Mouse (Mus musculus) stomach, postnatal 0 days (tissue): ENCODE data around the gene Phpt1. TPM values are rescaled to one million over a fixed set of nuclear protein-coding genes. Genes with fewer than 3 reads are reported as not detected.

ENCODE experiments used
- ATAC-seq: fragments of 200-750 bp; cut with Nextera tagmentation; 2 replicates; pipeline ENCODE4 v1.8.0; 2017; ENCODE audit not compliant: low FRiP score, low TSS enrichment
- DNase-seq: peaks from one replicate; pipeline ENCODE4 v3.0.0-alpha.2; 2016; ENCODE audit warnings: low spot score
- H3K27ac ChIP-seq: fragments of 300-500 bp; sonication (generic); replicated peaks from 2 replicates; pipeline ENCODE4 v1.5.1; 2014; ENCODE audit warnings: mild to moderate bottlenecking, control low read depth
- H3K27me3 ChIP-seq: fragments of 300-500 bp; sonication (generic); 2 replicates; pipeline ENCODE4 v1.6.1; 2014; ENCODE audit warnings: low read length; ENCODE audit not compliant: control insufficient read depth, insufficient read depth
- H3K36me3 ChIP-seq: fragments of 300-500 bp; sonication (generic); 2 replicates; pipeline ENCODE4 v1.6.1; 2014; ENCODE audit warnings: low read length, mixed read lengths; ENCODE audit not compliant: control insufficient read depth, insufficient read depth
- H3K4me1 ChIP-seq: fragments of 300-500 bp; sonication (generic); replicated peaks from 2 replicates; pipeline ENCODE4 v1.6.1; 2014; ENCODE audit warnings: antibody characterized with exemption; ENCODE audit not compliant: control insufficient read depth, insufficient read depth
- H3K4me2 ChIP-seq: fragments of 300-500 bp; sonication (generic); replicated peaks from 2 replicates; pipeline ENCODE4 v1.6.1; 2014; ENCODE audit warnings: low read depth, mild to moderate bottlenecking, control low read depth, moderate library complexity
- H3K4me3 ChIP-seq: fragments of 300-500 bp; sonication (generic); 2 replicates; pipeline ENCODE4 v1.5.1; 2014; ENCODE audit warnings: low read depth, low read length, control low read depth
- H3K9ac ChIP-seq: fragments of 300-500 bp; sonication (generic); 2 replicates; pipeline ENCODE4 v1.6.1; 2014; ENCODE audit warnings: mild to moderate bottlenecking, low read length, control low read depth, mixed read lengths
- H3K9me3 ChIP-seq: fragments of 300-500 bp; sonication (generic); 2 replicates; pipeline ENCODE4 v1.6.1; 2016; ENCODE audit warnings: low read length; ENCODE audit not compliant: control insufficient read depth
- CTCF ChIP-seq: IDR thresholded peaks from 2 replicates; pipeline ENCODE4 v1.5.1; 2016; ENCODE audit warnings: antibody characterized with exemption, low read depth, mild to moderate bottlenecking, moderate library complexity
- EP300 ChIP-seq: optimal IDR thresholded peaks from 2 replicates; pipeline ENCODE3; 2016; ENCODE audit warnings: antibody characterized with exemption
- WGBS: fragments of 180-500 bp; shearing (Covaris S2); extraction: QIAGEN DNeasy Blood & Tissue Kit; methylation state at CpG from one replicate; pipeline ENCODE4 v1.1.7; 2014; 5-methylcytosine and 5-hydroxymethylcytosine counted together
- polyA plus RNA-seq: library from polyadenylated mRNA; unstranded; fragments of >200 nt; fragmentation: Nextera tagmentation; extraction: Ambion mirVana; gene quantifications from 2 replicates; pipeline ENCODE4 v1.2.1, GENCODE M21; 2015

Phpt1 gene
- polyA plus RNA-seq, 1 experiment from 2014 or later = 87.5 TPM

GRCm38 (mm10) chr2:25616398-25616797 lies 41.4 kb upstream of the Phpt1 start:
- Histone ChIP-seq H3K27me3 (no peaks in the 10 kb centered on the region), H3K9ac (no peak overlapping the region), H3K27ac (no peak overlapping the region), H3K4me1 (no peaks in the 10 kb centered on the region), H3K36me3 (no peaks in the 10 kb centered on the region), H3K4me3 (peak overlapping the region; percentile 17; the same call in 1 of the 2 replicates), H3K9me3 (no peaks in the 10 kb centered on the region), H3K4me2 (peak overlapping the region; percentile 23)
- no peak for TF ChIP-seq CTCF
- no peak for TF ChIP-seq EP300
- no peak for DNase-seq
- no peak for ATAC-seq
- 15% methylated on average over 22 of the region's 22 CpGs for whole genome bisulfite sequencing

- ATAC-seq (peak; percentile 31; the same call in 1 of the 2 replicates), DNase-seq (no peak)
- TF ChIP-seq CTCF (no peak), EP300 (no peak)
- H3K9me3 ChIP-seq = no peaks in the 10 kb centered on the region
- H3K9ac ChIP-seq = no peak overlapping the region
- H3K4me2 ChIP-seq = peak overlapping the region; percentile 50
- H3K36me3 ChIP-seq = no peaks in the 10 kb centered on the region
- H3K4me3 ChIP-seq = peak overlapping the region; percentile 99
- WGBS = 53% methylated on average over 10 of the region's 10 CpGs
- 0 out of 2 replicates have a peak overlapping the region, but pooled peaks have one; percentile 50 for H3K27ac ChIP-seq
- H3K27me3 ChIP-seq = no peaks in the 10 kb centered on the region
- peaks cover 9% of the 10 kb centered on the region; the same call in 1 of the 2 replicates for H3K4me1 ChIP-seq
Observed at GRCm38 (mm10) chr2:25608671-25609070, 33.6 kb upstream of the Phpt1 start.

GRCm38 (mm10) chr2:25607761-25608622 lies 33.0 kb upstream of the Phpt1 start, which contains the start of gene Rabl6:
TSS of gene Rabl6 (minus strand) at chr2:25608521.
- ATAC-seq (peak; percentile 91), DNase-seq (peak; percentile 87)
- H3K9ac ChIP-seq = peak within 1 kb of the TSS; percentile 98
- H3K4me1 ChIP-seq = peaks cover 9% of the 10 kb centered on the region; the same call in 1 of the 2 replicates
- H3K4me2 ChIP-seq = peak within 1 kb of the TSS; percentile 68
- H3K4me3 ChIP-seq = peak within 1 kb of the TSS; percentile 99
- TF ChIP-seq CTCF (no peak), EP300 (no peak)
- 1% methylated on average over 78 of the region's 80 CpGs for WGBS
- H3K27ac ChIP-seq = peak within 1 kb of the TSS; percentile 96
- no peaks in the 10 kb centered on the region for H3K9me3 ChIP-seq
- H3K36me3 ChIP-seq = no peaks in the 10 kb centered on the region
- no peaks in the 10 kb centered on the region for H3K27me3 ChIP-seq

- H3K9me3 ChIP-seq = no peaks in the 10 kb centered on the region
- H3K9ac ChIP-seq = no peak overlapping the region
- TF ChIP-seq CTCF (no peak), EP300 (no peak)
- no peaks in the 10 kb centered on the region for H3K27me3 ChIP-seq
- 88% methylated on average over 5 of the region's 5 CpGs for WGBS
- peaks cover 29% of the 10 kb centered on the region for H3K36me3 ChIP-seq
- H3K27ac ChIP-seq = no peak overlapping the region
- no peak for DNase-seq
- no peak overlapping the region for H3K4me2 ChIP-seq
- 0 out of 2 replicates have a peak, but pooled peaks cover 5% of the 10 kb centered on the region for H3K4me1 ChIP-seq
- ATAC-seq = no peak
- H3K4me3 ChIP-seq = no peak overlapping the region
Observed at GRCm38 (mm10) chr2:25602526-25602925, 27.5 kb upstream of the Phpt1 start.

GRCm38 (mm10) chr2:25600037-25600436 lies 25.0 kb upstream of the Phpt1 start:
- 76% methylated on average over 2 of the region's 2 CpGs for WGBS
- H3K4me3 ChIP-seq = no peak overlapping the region
- H3K9me3 ChIP-seq = no peaks in the 10 kb centered on the region
- no peak overlapping the region for H3K4me2 ChIP-seq
- H3K27ac ChIP-seq = no peak overlapping the region
- ATAC-seq = no peak
- peaks cover 40% of the 10 kb centered on the region for H3K36me3 ChIP-seq
- no peaks in the 10 kb centered on the region for H3K27me3 ChIP-seq
- TF ChIP-seq EP300 (no peak), CTCF (no peak)
- no peaks in the 10 kb centered on the region for H3K4me1 ChIP-seq
- H3K9ac ChIP-seq = no peak overlapping the region
- DNase-seq = no peak

- Histone ChIP-seq H3K4me1 (no peaks in the 10 kb centered on the region), H3K36me3 (peaks cover 42% of the 10 kb centered on the region)
Observed at GRCm38 (mm10) chr2:25598749-25599148, 23.7 kb upstream of the Phpt1 start.

More at GRCm38 (mm10) chr2:25598749-25599148, 23.7 kb upstream of the Phpt1 start:
- H3K27ac ChIP-seq = no peak overlapping the region
- no peak overlapping the region for H3K4me2 ChIP-seq
- no peaks in the 10 kb centered on the region for H3K9me3 ChIP-seq
- no peak for TF ChIP-seq EP300
- no peak overlapping the region for H3K9ac ChIP-seq
- no peak overlapping the region for H3K4me3 ChIP-seq
- DNase-seq (no peak), ATAC-seq (no peak)
- no peaks in the 10 kb centered on the region for H3K27me3 ChIP-seq
- WGBS = 93% methylated on average over 1 of the region's 1 CpGs
